Mouse (Mus musculus): ENCODE results near the gene Nup98.

DNA sequence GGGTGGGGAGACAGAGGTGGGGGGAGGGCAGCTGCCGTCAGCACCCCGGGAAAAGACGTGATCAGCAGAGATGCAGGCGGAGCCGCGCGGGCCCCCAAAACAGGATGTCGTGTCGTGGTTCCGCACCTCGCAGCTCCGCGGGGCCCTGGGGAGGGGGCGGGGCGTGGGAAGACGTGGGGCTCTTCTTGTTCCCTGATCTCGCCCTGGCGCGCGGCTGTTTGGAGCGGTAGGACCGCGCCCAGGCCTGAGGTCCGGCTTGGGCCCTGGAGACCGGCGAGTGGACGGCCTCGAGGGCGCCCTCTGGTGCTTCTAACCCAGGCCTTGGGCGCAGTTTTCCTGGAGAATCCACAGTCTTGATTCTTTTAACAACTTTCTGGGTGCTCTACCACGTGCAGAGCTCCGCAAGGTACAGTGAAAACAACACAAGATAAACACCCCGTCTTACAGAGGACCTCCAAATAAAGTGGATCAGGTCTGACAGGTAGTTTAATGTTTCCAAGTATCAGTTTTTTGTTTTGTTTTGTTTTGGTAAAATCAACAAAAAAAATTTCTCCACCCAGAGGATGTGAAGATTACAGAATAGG is 40.7 kb upstream of the Nup98 start:
- TF ChIP-seq JUND (IDR thresholded peaks at IDR 0.05; ENCODE audit: low read depth, low read length) (no peak), CTCF (IDR thresholded peaks at IDR 0.05 in 2 of 3, conservative IDR thresholded peaks at IDR 0.05 in 1 of 3; ENCODE audit: control insufficient read depth in 1 of 3, insufficient read depth in 1 of 3, low read depth in 2 of 3, low read length in 3 of 3, poor library complexity in 1 of 3, severe bottlenecking in 1 of 3) (peak; percentile 42 to 75 (median 63); a peak in 5 of 6 replicates), POLR2A (IDR thresholded peaks at IDR 0.05; ENCODE audit: control insufficient read depth in 1 of 2, insufficient read depth in 1 of 2, low read depth in 1 of 2, low read length in 2 of 2, poor library complexity in 1 of 2) (peak; percentile 27 to 59; a peak in 3 of 4 replicates)

Data from MEL (cell line).